Mouse (Mus musculus): ENCODE measurements at regions not wholly inside any gene's neighbourhood (a gene's known extent, or its start where the extent isn't known, plus 50 kb on each side); places are given as distances from the start of the nearest gene placed in this dataset.

GRCm38 (mm10) chr1:19290098-19290497 is 81.4 kb downstream of the Tfap2b start:
- DNase-seq (ENCODE audit: low read depth, low spot score): peak; percentile 59

GRCm38 (mm10) chr1:19321598-19321997 is 112.9 kb downstream of the Tfap2b start:
- DNase-seq (ENCODE audit: low read depth, low spot score): no peak

GRCm38 (mm10) chr1:19336062-19336461 is 127.3 kb downstream of the Tfap2b start:
- no peak for DNase-seq (ENCODE audit: low read depth, low spot score)

- DNase-seq (ENCODE audit: low read depth, low spot score): no peak
Observed at GRCm38 (mm10) chr1:19337207-19337606, 128.5 kb downstream of the Tfap2b start.

GRCm38 (mm10) chr1:19344445-19344844 is 135.7 kb downstream of the Tfap2b start:
- peak; percentile 45 for DNase-seq (ENCODE audit: low read depth, low spot score)

GRCm38 (mm10) chr1:19350495-19350894 is 141.8 kb downstream of the Tfap2b start:
- no peak for DNase-seq (ENCODE audit: low read depth, low spot score)

GRCm38 (mm10) chr1:19384856-19385255 is 176.1 kb downstream of the Tfap2b start:
- DNase-seq (ENCODE audit: low read depth, low spot score): no peak

- no peak for DNase-seq (ENCODE audit: low read depth, low spot score)
Observed at GRCm38 (mm10) chr1:19388864-19389505, 180.3 kb downstream of the Tfap2b start.

GRCm38 (mm10) chr1:19407556-19407955 is 198.8 kb downstream of the Tfap2b start:
- no peak for DNase-seq (ENCODE audit: low read depth, low spot score)

- DNase-seq (ENCODE audit: low read depth, low spot score): no peak
Observed at GRCm38 (mm10) chr1:19412345-19412744, 203.6 kb downstream of the Tfap2b start.

- no peak for DNase-seq (ENCODE audit: low read depth, low spot score)
Observed at GRCm38 (mm10) chr1:19421116-19421515, 212.4 kb downstream of the Tfap2b start.

- DNase-seq (ENCODE audit: low read depth, low spot score): no peak
Observed at GRCm38 (mm10) chr1:19450786-19451185, 242.1 kb downstream of the Tfap2b start.

- no peak for DNase-seq (ENCODE audit: low read depth, low spot score)
Observed at GRCm38 (mm10) chr1:19458646-19459441, 250.1 kb downstream of the Tfap2b start.

GRCm38 (mm10) chr1:19459876-19460275 is 251.2 kb downstream of the Tfap2b start:
- DNase-seq (ENCODE audit: low read depth, low spot score): no peak

GRCm38 (mm10) chr1:19473561-19473960 is 264.8 kb downstream of the Tfap2b start:
- DNase-seq (ENCODE audit: low read depth, low spot score): no peak
